Mouse (Mus musculus): Measurements from ENCODE around the gene Exoc3l. TPM values are rescaled to one million over a fixed set of nuclear protein-coding genes. Genes with fewer than 3 reads are reported as not detected.
"Not testable (repeated sequence)": the region's sequence is repeated elsewhere in the genome, so short reads cannot be mapped to it uniquely, and the experiment has no call there.

Gene Exoc3l
- polyA plus RNA-seq, 1 experiment from 2014 or later, result 10.3 TPM

GRCm38 (mm10) chr8:105298351-105299252 lies 2.7 kb upstream of the Exoc3l start:
- Histone ChIP-seq H3K36me3 (ENCODE audit: poor library complexity, severe bottlenecking) (peaks cover 50% of the 10 kb centered on the region), H3K4me3 (peak overlapping the region; percentile 100), H3K4me2 (peak overlapping the region; percentile 98), H3K9me3 (replicated peaks) (no peaks in the 10 kb centered on the region), H3K27ac (no peak overlapping the region), H3K4me1 (peaks cover 25% of the 10 kb centered on the region), H3K27me3 (no peaks in the 10 kb centered on the region), H3K9ac (peak overlapping the region; percentile 96)
- WGBS, result 68% methylated on average over 18 of the region's 18 CpGs
- no peak for ATAC-seq

DNA sequence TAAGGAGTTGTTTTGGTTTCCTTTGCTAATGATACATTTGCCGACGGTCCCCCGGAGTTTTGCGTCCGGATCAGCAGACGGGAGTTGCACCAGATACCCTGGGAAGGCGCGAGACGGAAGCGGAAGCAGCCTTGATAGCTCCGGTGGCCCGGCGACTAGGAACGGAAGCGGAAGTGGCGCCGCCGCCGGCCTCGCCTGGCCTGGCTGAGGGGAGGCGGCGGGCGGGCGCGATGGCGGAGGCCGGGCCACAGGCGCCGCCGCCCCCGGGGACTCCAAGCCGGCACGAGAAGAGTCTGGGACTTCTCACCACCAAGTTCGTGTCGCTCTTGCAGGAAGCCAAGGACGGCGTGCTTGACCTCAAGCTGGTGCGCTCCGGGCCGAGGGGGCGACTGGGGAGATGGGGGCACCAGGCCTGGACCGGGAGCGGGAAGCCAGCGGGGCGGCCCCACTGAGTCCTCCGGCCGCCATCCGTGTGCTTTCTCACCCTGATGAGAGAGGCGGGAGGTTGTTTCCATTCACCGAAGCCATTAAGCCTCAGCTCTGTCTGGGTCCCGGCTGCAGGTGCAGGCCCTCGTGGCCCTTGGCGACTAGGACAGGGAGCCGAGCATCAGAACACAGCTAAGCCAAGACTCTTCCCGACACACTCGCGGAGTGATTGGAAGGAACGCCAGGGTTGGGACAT lies 1.8 kb upstream of the Exoc3l start, which contains the start of gene E2f4:
E2f4 (plus strand) TSS at position 153 of the 682 bp plus-strand sequence.
- peak within 1 kb of the TSS; percentile 40; the same call in 1 of the 2 replicates for H3K27ac ChIP-seq
- peaks cover 25% of the 10 kb centered on the region for H3K4me1 ChIP-seq
- no peaks in the 10 kb centered on the region for H3K27me3 ChIP-seq
- H3K9me3 ChIP-seq (replicated peaks), result no peaks in the 10 kb centered on the region
- peak; percentile 94 for ATAC-seq
- peaks cover 40% of the 10 kb centered on the region for H3K36me3 ChIP-seq (ENCODE audit: poor library complexity, severe bottlenecking)
- H3K4me2 ChIP-seq, result peak within 1 kb of the TSS; percentile 98
- under 1% methylated on average over 58 of the region's 58 CpGs for WGBS
- H3K4me3 ChIP-seq, result peak within 1 kb of the TSS; percentile 100
- H3K9ac ChIP-seq, result peak within 1 kb of the TSS; percentile 96

- no peak for ATAC-seq
- no peak overlapping the region for H3K9ac ChIP-seq
- H3K4me2 ChIP-seq, result no peak overlapping the region
- no peak overlapping the region for H3K4me3 ChIP-seq
- H3K4me1 ChIP-seq, result peaks cover 35% of the 10 kb centered on the region
- H3K27ac ChIP-seq, result no peak overlapping the region
- peaks cover 16% of the 10 kb centered on the region for H3K36me3 ChIP-seq (ENCODE audit: poor library complexity, severe bottlenecking)
- no peaks in the 10 kb centered on the region for H3K9me3 ChIP-seq (replicated peaks)
- peaks cover 6% of the 10 kb centered on the region for H3K27me3 ChIP-seq
- WGBS, result 67% methylated on average over 11 of the region's 11 CpGs
Observed at GRCm38 (mm10) chr8:105295256-105295655, 645 bp downstream of the Exoc3l start.

DNA sequence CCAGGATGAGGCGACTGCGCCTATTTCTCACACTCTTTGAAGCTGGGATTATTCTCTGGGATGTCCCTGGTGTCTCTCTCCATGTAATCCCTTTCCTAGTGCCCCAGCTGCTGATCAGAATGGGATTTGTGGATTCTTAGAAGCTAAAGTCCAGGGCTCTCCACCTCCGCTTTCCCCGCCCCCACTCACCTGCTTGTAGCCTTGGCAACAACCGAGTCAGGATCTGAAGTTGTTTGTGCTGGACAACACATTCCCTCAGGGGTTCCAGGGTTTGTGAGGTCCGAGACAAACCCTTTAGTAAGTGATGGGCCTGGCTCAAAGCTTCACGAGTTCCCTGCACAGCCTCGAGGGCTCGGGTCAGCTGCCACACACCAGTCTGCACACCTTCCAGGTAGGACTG lies 1.1 kb downstream of the Exoc3l start:
- Histone ChIP-seq H3K36me3 (ENCODE audit: poor library complexity, severe bottlenecking) (peaks cover 11% of the 10 kb centered on the region), H3K4me2 (no peak overlapping the region), H3K27me3 (peaks cover 11% of the 10 kb centered on the region), H3K27ac (no peak overlapping the region), H3K4me1 (peaks cover 38% of the 10 kb centered on the region), H3K9me3 (replicated peaks) (no peaks in the 10 kb centered on the region), H3K9ac (no peak overlapping the region; the same call in 1 of the 2 replicates), H3K4me3 (no peak overlapping the region)
- 61% methylated on average over 9 of the region's 9 CpGs for WGBS
- ATAC-seq, result no peak

- WGBS, result 66% methylated on average over 19 of the region's 19 CpGs
Observed at GRCm38 (mm10) chr8:105293405-105293804, 2.5 kb downstream of the Exoc3l start.

GRCm38 (mm10) chr8:105292471-105292870 lies 3.4 kb downstream of the Exoc3l start:
- H3K27me3 ChIP-seq, result peaks cover 11% of the 10 kb centered on the region
- no peaks in the 10 kb centered on the region for H3K36me3 ChIP-seq (ENCODE audit: poor library complexity, severe bottlenecking)
- no peak overlapping the region for H3K27ac ChIP-seq
- no peaks in the 10 kb centered on the region for H3K9me3 ChIP-seq (replicated peaks)
- ATAC-seq, result no peak
- H3K9ac ChIP-seq, result no peak overlapping the region
- H3K4me3 ChIP-seq, result no peak overlapping the region
- peaks cover 38% of the 10 kb centered on the region for H3K4me1 ChIP-seq
- 73% methylated on average over 7 of the region's 7 CpGs for WGBS
- H3K4me2 ChIP-seq, result no peak overlapping the region

More at GRCm38 (mm10) chr8:105293405-105293804, 2.5 kb downstream of the Exoc3l start:
- no peaks in the 10 kb centered on the region for H3K36me3 ChIP-seq (ENCODE audit: poor library complexity, severe bottlenecking)
- peaks cover 11% of the 10 kb centered on the region for H3K27me3 ChIP-seq
- ATAC-seq, result no peak
- H3K4me2 ChIP-seq, result no peak overlapping the region
- H3K9ac ChIP-seq, result no peak overlapping the region
- peaks cover 34% of the 10 kb centered on the region for H3K4me1 ChIP-seq
- H3K27ac ChIP-seq, result no peak overlapping the region
- H3K4me3 ChIP-seq, result no peak overlapping the region
- no peaks in the 10 kb centered on the region for H3K9me3 ChIP-seq (replicated peaks)

GRCm38 (mm10) chr8:105291802-105292201 lies 4.1 kb downstream of the Exoc3l start:
- H3K9me3 ChIP-seq (replicated peaks); H3K4me2 ChIP-seq; H3K9ac ChIP-seq; ATAC-seq; H3K27ac ChIP-seq; H3K4me3 ChIP-seq; H3K36me3 ChIP-seq (ENCODE audit: poor library complexity, severe bottlenecking): not testable (repeated sequence)
- 70% methylated on average over 3 of the region's 3 CpGs for WGBS
- Histone ChIP-seq H3K27me3 (peaks cover 11% of the 10 kb centered on the region), H3K4me1 (peaks cover 40% of the 10 kb centered on the region)

DNA sequence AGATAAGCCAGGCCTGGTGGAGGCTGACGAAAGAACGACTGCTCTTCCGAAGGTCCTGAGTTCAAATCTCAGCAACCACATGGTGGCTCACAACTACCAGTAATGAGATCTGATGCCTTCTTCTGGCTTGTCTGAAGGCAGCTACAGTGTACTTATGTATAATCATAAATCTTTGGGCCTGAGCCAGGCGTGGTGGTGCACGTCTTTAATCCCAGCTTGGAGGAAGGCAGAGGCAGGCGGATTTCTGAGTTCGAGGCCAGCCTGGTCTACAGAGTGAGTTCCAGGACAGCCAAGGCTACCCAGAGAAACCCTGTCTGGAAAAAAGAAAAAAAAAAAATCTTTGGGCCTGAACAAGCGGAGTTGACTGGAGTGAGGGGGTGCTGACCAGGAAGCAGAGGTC lies 4.5 kb downstream of the Exoc3l start:
- Histone ChIP-seq H3K4me1 (peaks cover 42% of the 10 kb centered on the region), H3K4me2 (peak overlapping the region; percentile 70; the same call in 1 of the 2 replicates), H3K27me3 (peaks cover 11% of the 10 kb centered on the region)
- H3K27ac ChIP-seq; H3K9me3 ChIP-seq (replicated peaks); H3K36me3 ChIP-seq (ENCODE audit: poor library complexity, severe bottlenecking); H3K9ac ChIP-seq; H3K4me3 ChIP-seq; ATAC-seq: not testable (repeated sequence)
- 88% methylated on average over 8 of the region's 8 CpGs for WGBS

GRCm38 (mm10) chr8:105290554-105291314 lies 5.2 kb downstream of the Exoc3l start:
- Histone ChIP-seq H3K4me2 (peak overlapping the region; percentile 70), H3K27ac (no peak overlapping the region), H3K4me3 (peak overlapping the region; percentile 50), H3K9ac (0 out of 2 replicates have a peak overlapping the region, but pooled peaks have one; percentile 65), H3K4me1 (peaks cover 48% of the 10 kb centered on the region), H3K9me3 (replicated peaks) (no peaks in the 10 kb centered on the region), H3K36me3 (ENCODE audit: poor library complexity, severe bottlenecking) (peaks cover under 1% of the 10 kb centered on the region; the same call in 1 of the 2 replicates), H3K27me3 (peaks cover 11% of the 10 kb centered on the region)
- WGBS, result 5% methylated on average over 31 of the region's 31 CpGs
- ATAC-seq, result no peak

DNA sequence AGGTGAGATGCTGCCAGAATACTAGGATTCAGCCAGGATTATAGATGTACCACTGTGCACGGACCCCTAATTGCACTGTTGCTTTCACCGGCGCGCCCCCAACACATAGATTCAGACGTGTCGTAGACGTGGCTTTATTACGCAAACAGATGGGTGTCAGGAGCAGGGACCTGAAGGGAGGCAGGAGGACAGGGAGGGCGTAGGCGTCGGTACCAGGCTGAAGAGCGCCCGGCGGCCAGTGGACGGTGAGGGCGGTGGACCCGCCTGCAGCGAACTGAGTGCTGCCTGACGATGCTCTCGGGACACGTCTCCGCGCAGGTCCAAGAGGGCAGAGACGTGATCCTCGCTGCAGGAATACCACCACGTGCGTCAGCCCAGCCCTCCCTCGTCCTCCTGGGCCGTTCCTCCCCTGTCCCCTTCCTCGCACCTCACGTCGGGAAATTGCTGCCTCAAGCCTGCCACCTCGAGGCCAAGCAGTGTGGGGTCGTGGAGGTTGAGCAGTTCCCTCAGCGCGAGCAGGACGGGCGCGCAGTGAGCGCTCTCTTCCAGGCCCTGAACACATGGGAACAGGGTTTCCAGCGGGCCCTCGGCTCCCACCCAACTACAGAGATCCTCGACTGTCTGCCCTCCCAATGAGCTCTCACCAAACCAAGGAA lies 6.0 kb downstream of the Exoc3l start, which contains the start of gene 4931428F04Rik:
4931428F04Rik (minus strand) TSS at position 60 of the 656 bp plus-strand sequence.
- H3K4me3 ChIP-seq, result peak within 1 kb of the TSS; percentile 50
- peaks cover 11% of the 10 kb centered on the region for H3K27me3 ChIP-seq
- WGBS, result 1% methylated on average over 43 of the region's 43 CpGs
- no peaks in the 10 kb centered on the region for H3K9me3 ChIP-seq (replicated peaks)
- peaks cover 52% of the 10 kb centered on the region for H3K4me1 ChIP-seq
- H3K9ac ChIP-seq, result peak within 1 kb of the TSS; percentile 65
- peak within 1 kb of the TSS; percentile 70 for H3K4me2 ChIP-seq
- H3K36me3 ChIP-seq (ENCODE audit: poor library complexity, severe bottlenecking), result peaks cover 8% of the 10 kb centered on the region
- peak; percentile 39 for ATAC-seq
- peak within 1 kb of the TSS; percentile 84 for H3K27ac ChIP-seq

Data from forebrain, embryonic 13.5 days (tissue).